Mouse (Mus musculus): ENCODE results near the gene Leo1.

DNA sequence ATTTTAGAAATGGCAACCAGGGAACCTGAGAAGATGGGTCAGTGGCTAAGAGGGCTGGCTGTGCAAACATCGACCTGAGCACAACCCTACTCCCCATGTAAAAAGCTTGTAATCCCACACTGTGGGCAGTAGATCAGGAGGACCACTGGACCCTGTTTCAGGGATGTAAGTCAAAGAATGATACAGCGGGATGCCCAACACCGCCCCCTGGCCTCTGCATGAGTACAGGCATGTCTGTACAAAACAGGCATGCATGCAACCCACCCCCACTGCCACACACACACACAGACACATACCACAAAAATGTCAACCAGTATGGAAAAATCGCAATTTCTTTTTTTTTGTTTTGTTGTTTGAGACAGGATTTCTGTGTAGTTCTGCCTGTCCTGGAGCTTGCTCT lies 42.3 kb upstream of the Leo1 start:
- no peak for TF ChIP-seq MAX (IDR thresholded peaks at IDR 0.05; ENCODE audit: low read depth)
- TF ChIP-seq POLR2A (IDR thresholded peaks at IDR 0.05; ENCODE audit: insufficient read length, low read depth) = no peak
- no peak for TF ChIP-seq TCF12 (IDR thresholded peaks at IDR 0.05; ENCODE audit: insufficient read depth, poor library complexity, severe bottlenecking)

Measured in myocyte (in vitro differentiated cells).